Mouse (Mus musculus): ENCODE measurements around the gene Sdccag8. TPM values are rescaled to one million over a fixed set of nuclear protein-coding genes. Genes with fewer than 3 reads are reported as not detected.

Gene Sdccag8
- polyA plus RNA-seq, 1 experiment: 12.8 TPM

DNA sequence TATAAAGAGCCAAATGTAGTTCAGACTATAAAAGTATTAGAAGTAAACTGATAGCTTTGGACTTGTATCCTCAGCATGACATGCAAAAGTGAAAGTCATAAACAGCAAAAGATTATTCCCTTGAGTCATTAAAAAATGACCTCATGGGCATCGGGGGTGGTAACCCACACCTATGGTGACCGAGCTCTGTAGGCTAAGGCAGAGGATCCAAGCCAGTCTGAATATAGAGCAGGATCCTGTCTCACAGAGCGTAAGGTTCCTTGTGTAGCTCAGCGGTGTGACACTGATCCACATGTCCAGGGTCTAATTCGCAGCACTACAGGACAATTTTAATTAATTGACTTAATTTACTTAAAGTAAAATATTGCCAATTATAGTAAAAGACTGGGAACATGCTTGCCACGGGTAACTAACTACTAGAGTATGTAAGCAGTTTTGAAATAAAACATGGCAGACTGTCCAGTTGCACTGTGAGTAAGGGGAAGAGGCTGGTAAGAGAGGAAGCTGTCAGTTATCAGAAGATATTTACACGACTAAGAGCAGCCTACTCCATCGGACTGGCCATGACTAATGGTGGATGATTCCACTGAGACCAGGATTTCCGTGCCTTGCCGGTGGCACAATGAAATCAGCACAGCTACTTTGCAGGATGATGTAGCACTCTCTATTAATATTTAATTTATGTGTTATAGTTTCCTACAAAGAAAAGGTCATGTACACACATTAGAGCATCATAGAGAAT is 32.8 kb downstream of the Sdccag8 start:
- 82% methylated on average over 10 of the region's 10 CpGs for WGBS

GRCm38 (mm10) chr1:176848613-176849290 is 34.3 kb downstream of the Sdccag8 start:
- no peak for TF ChIP-seq POLR2A (IDR thresholded peaks at IDR 0.05; ENCODE audit: borderline replicate concordance, insufficient read depth, low read length)
- no peak for TF ChIP-seq CTCF (IDR thresholded peaks at IDR 0.05; ENCODE audit: borderline replicate concordance, insufficient read depth, low read depth, low read length)
- H3K27ac ChIP-seq (ENCODE audit: insufficient read depth, low read length): no peak overlapping the region
- WGBS: 59% methylated on average over 11 of the region's 11 CpGs
- DNase-seq: no peak
- no peak overlapping the region for H3K4me3 ChIP-seq (replicated peaks; ENCODE audit: insufficient read depth, low read depth, low read length)
- no peaks in the 10 kb centered on the region for H3K4me1 ChIP-seq (ENCODE audit: control insufficient read depth, insufficient read depth, low read length)
- H3K27me3 ChIP-seq (ENCODE audit: control insufficient read depth, insufficient read depth, low read length): no peaks in the 10 kb centered on the region

More for the DNA sequence above, 32.8 kb downstream of the Sdccag8 start:
- Histone ChIP-seq H3K4me1 (ENCODE audit: control insufficient read depth, insufficient read depth, low read length) (no peaks in the 10 kb centered on the region), H3K27ac (ENCODE audit: insufficient read depth, low read length) (no peak overlapping the region), H3K4me3 (replicated peaks; ENCODE audit: insufficient read depth, low read depth, low read length) (no peak overlapping the region), H3K27me3 (ENCODE audit: control insufficient read depth, insufficient read depth, low read length) (no peaks in the 10 kb centered on the region)
- no peak for TF ChIP-seq POLR2A (IDR thresholded peaks at IDR 0.05; ENCODE audit: borderline replicate concordance, insufficient read depth, low read length)
- no peak for TF ChIP-seq CTCF (IDR thresholded peaks at IDR 0.05; ENCODE audit: borderline replicate concordance, insufficient read depth, low read depth, low read length)
- no peak for DNase-seq

DNA sequence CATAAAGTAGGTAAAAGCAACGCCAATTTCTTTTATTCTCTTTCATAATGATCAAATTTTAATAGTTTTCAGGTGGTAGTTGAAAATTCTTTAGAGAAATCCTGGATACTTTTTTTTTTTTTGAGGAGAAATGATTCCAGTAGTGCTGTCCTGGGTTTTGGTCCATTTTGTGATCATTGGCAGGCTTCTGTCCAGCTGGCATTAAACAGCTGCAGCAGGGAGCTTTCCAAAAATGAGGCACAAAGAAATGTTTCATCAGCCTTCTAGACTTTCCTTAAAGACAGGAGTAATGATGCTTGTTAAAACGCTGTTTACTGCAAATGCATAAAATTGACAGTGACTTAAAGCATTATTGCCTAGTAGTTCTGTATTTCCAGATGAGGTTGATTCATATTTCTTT is 34.9 kb downstream of the Sdccag8 start:
- DNase-seq: no peak
- no peak for TF ChIP-seq POLR2A (IDR thresholded peaks at IDR 0.05; ENCODE audit: borderline replicate concordance, insufficient read depth, low read length)
- no peak for TF ChIP-seq CTCF (IDR thresholded peaks at IDR 0.05; ENCODE audit: borderline replicate concordance, insufficient read depth, low read depth, low read length)
- Histone ChIP-seq H3K4me3 (replicated peaks; ENCODE audit: insufficient read depth, low read depth, low read length) (no peak overlapping the region), H3K4me1 (ENCODE audit: control insufficient read depth, insufficient read depth, low read length) (no peaks in the 10 kb centered on the region), H3K27me3 (ENCODE audit: control insufficient read depth, insufficient read depth, low read length) (no peaks in the 10 kb centered on the region), H3K27ac (ENCODE audit: insufficient read depth, low read length) (no peak overlapping the region)
- 59% methylated on average over 2 of the region's 2 CpGs for WGBS

GRCm38 (mm10) chr1:176851401-176851800 is 36.9 kb downstream of the Sdccag8 start:
- DNase-seq: no peak
- TF ChIP-seq CTCF (IDR thresholded peaks at IDR 0.05; ENCODE audit: borderline replicate concordance, insufficient read depth, low read depth, low read length) (no peak), POLR2A (IDR thresholded peaks at IDR 0.05; ENCODE audit: borderline replicate concordance, insufficient read depth, low read length) (no peak)
- WGBS: 95% methylated on average over 7 of the region's 7 CpGs

DNA sequence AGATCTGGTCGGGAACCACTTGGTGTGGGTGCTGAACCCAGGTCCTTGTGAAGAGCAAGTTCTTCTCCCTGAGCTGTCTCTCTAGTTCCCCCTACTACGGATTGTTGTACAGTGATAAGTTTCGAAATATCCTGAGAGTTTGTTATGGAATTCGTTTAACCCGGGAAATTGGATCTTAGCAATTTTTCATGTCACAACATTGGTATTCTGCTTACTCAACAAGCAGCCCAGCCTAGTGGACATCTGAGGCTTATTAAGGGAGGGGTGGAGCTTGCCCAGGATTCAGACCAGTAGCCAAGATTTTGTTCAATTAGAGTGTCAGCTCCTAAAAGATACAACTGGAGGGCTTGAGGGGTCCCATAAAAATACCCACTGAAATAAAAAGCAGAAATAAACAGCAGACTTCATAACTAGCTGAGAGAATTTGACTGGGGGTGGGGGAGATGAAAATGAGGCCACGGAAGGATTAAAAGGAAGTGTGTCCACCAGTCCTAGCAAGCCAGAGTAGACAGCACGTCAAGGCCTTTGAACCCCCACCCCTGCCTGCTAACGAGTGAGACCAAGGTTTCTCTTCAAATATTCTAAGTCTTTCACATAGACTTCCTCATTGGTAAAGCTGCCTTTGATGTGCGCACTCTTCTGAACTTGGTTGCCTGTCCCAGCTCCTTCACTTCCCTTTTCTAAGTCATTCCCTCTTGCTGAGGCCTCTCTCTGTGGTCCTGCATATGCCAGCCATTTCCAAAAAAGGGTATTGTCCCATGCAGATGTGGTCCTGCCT is 38.5 kb downstream of the Sdccag8 start:
- Histone ChIP-seq H3K27me3 (ENCODE audit: control insufficient read depth, insufficient read depth, low read length) (no peaks in the 10 kb centered on the region), H3K27ac (ENCODE audit: insufficient read depth, low read length) (no peak overlapping the region), H3K4me1 (ENCODE audit: control insufficient read depth, insufficient read depth, low read length) (no peaks in the 10 kb centered on the region), H3K4me3 (replicated peaks; ENCODE audit: insufficient read depth, low read depth, low read length) (no peak overlapping the region)
- no peak for DNase-seq
- no peak for TF ChIP-seq CTCF (IDR thresholded peaks at IDR 0.05; ENCODE audit: borderline replicate concordance, insufficient read depth, low read depth, low read length)
- TF ChIP-seq POLR2A (IDR thresholded peaks at IDR 0.05; ENCODE audit: borderline replicate concordance, insufficient read depth, low read length): no peak
- 94% methylated on average over 9 of the region's 9 CpGs for WGBS

More at GRCm38 (mm10) chr1:176851401-176851800, 36.9 kb downstream of the Sdccag8 start:
- Histone ChIP-seq H3K4me3 (replicated peaks; ENCODE audit: insufficient read depth, low read depth, low read length) (no peak overlapping the region), H3K27me3 (ENCODE audit: control insufficient read depth, insufficient read depth, low read length) (no peaks in the 10 kb centered on the region), H3K4me1 (ENCODE audit: control insufficient read depth, insufficient read depth, low read length) (no peaks in the 10 kb centered on the region), H3K27ac (ENCODE audit: insufficient read depth, low read length) (no peak overlapping the region)

- Histone ChIP-seq H3K27ac (ENCODE audit: insufficient read depth, low read length) (no peak overlapping the region), H3K4me1 (ENCODE audit: control insufficient read depth, insufficient read depth, low read length) (no peaks in the 10 kb centered on the region), H3K4me3 (replicated peaks; ENCODE audit: insufficient read depth, low read depth, low read length) (no peak overlapping the region), H3K27me3 (ENCODE audit: control insufficient read depth, insufficient read depth, low read length) (no peaks in the 10 kb centered on the region)
- TF ChIP-seq CTCF (IDR thresholded peaks at IDR 0.05; ENCODE audit: borderline replicate concordance, insufficient read depth, low read depth, low read length) (peak; percentile 41; the same call in 1 of the 2 replicates), POLR2A (IDR thresholded peaks at IDR 0.05; ENCODE audit: borderline replicate concordance, insufficient read depth, low read length) (no peak)
- DNase-seq: peak; percentile 45 to 60
- 56% methylated on average over 9 of the region's 9 CpGs for whole genome bisulfite sequencing
Observed at GRCm38 (mm10) chr1:176861981-176862644, 47.7 kb downstream of the Sdccag8 start.

- no peak for TF ChIP-seq CTCF (IDR thresholded peaks at IDR 0.05; ENCODE audit: borderline replicate concordance, insufficient read depth, low read depth, low read length)
- no peak for TF ChIP-seq POLR2A (IDR thresholded peaks at IDR 0.05; ENCODE audit: borderline replicate concordance, insufficient read depth, low read length)
- no peak overlapping the region for H3K27ac ChIP-seq (ENCODE audit: insufficient read depth, low read length)
- WGBS: 90% methylated on average over 11 of the region's 11 CpGs
- no peaks in the 10 kb centered on the region for H3K27me3 ChIP-seq (ENCODE audit: control insufficient read depth, insufficient read depth, low read length)
- DNase-seq: no peak
- no peak overlapping the region for H3K4me3 ChIP-seq (replicated peaks; ENCODE audit: insufficient read depth, low read depth, low read length)
- H3K4me1 ChIP-seq (ENCODE audit: control insufficient read depth, insufficient read depth, low read length): no peaks in the 10 kb centered on the region
Observed at GRCm38 (mm10) chr1:176870501-176870900, 56.0 kb downstream of the Sdccag8 start.

All from cerebellum, adult 2 months (tissue).